Mouse (Mus musculus): ENCODE results near the gene Olfr183.
"Not testable (repeated sequence)": the region's sequence is repeated elsewhere in the genome, so short reads cannot be mapped to it uniquely, and the experiment has no call there.

Olfr183 gene

DNA sequence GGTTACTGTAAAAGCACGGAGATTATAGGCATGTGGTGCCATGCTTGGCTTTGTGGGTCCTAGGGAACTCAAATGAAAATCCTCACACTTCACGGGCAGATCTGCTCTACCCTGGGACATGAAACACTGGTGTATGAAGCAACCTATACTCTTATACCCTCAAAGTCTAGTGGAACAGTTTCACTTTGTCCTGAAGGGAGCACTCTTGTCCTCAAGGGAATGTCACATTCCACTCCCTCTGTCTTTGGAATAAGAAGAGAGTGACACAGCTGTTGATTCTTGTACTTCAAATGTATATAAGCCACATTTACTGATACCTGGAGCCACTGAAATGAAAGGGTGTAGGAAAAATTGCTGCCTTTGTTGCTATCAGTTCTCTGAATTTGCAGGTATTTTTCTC lies at the start of gene Olfr183:
Olfr183 (plus strand) TSS at position 301 of the 400 bp plus-strand sequence.
- DNase-seq (ENCODE audit: low spot score) = no peak

GRCm38 (mm10) chr16:59007146-59007545 lies 12.0 kb downstream of the Olfr183 start:
- no peak for DNase-seq (ENCODE audit: low spot score)

GRCm38 (mm10) chr16:59013357-59014018 lies 18.3 kb downstream of the Olfr183 start:
- DNase-seq (ENCODE audit: low spot score) = no peak

- DNase-seq (ENCODE audit: low spot score) = no peak
Measured at GRCm38 (mm10) chr16:59030191-59030590, 35.0 kb downstream of the Olfr183 start, which contains the start of gene Olfr186. Olfr186 (minus strand) TSS chr16:59030291.

GRCm38 (mm10) chr16:59039710-59040109 lies 44.6 kb downstream of the Olfr183 start, which contains the start of gene Olfr187:
Olfr187 (minus strand) TSS chr16:59039767.
- no peak for DNase-seq (ENCODE audit: low spot score)

DNA sequence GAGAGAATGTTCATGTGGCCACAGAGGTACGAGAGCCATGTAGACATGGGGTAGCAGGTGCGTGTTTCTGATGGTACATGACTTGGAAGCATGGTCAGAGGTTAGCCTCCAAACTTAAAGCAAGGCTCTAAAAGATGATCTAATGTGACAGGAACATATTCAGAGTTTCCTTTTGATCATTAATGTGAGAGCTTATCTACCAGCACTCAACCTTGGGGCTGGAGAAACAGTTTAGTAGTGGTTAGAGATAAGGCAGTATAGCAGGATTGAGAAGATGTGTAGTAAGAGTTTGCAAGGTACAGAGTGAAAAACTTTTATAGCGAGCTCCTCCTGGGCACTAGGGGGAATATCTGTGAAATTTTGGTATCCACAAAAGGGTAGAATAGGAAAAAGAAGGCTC lies 50.7 kb downstream of the Olfr183 start:
- no peak for DNase-seq (ENCODE audit: low spot score)

GRCm38 (mm10) chr16:59047579-59047978 lies 52.4 kb downstream of the Olfr183 start:
- DNase-seq (ENCODE audit: low spot score) = no peak

- no peak for DNase-seq (ENCODE audit: low spot score)
Measured at GRCm38 (mm10) chr16:59048860-59049259, 53.7 kb downstream of the Olfr183 start.

DNA sequence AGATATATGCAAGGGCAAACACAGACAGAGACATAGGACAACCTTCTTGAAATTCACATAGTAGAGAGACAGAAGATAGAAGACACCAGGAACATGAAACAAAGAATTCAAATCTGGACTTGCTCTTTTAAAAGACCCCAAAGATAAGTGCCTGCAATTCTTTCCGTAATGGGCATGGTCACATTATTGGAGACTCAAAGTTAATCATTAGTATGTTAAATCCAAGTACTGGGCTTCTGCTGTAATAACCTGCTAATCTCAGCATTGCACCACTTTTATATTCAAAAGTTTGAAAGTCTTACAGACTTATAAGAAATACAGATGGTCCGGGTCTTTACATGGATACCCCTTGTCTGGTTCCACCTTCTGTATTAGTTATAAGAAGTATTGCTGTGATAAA lies 54.1 kb downstream of the Olfr183 start:
- DNase-seq (ENCODE audit: low spot score) = not testable (repeated sequence)
